ENCODE assay signal across 8 mouse cellular contexts in genomic region chr7:12927693-12928589, GRCm38 (mm10). TPM values are rescaled to one million over a fixed set of nuclear protein-coding genes. Genes with fewer than 3 reads are reported as not detected.
DNase-seq lines count a peak whose midpoint lies in the region; ATAC-seq and TF ChIP-seq lines count a peak whose summit lies in the region.

No protein-coding gene starts in this region.

- H3K4me1 ChIP-seq in liver, adult 2 months (ENCODE audit: control insufficient read depth, insufficient read depth, low read length), result peaks cover 19% of the 10 kb centered on the region
- H3K4me1 ChIP-seq in midbrain, postnatal 0 days (ENCODE audit: insufficient read depth, low read length), result peaks cover 7% of the 10 kb centered on the region; the same call in 1 of the 2 replicates

- H3K9ac ChIP-seq in liver, adult 2 months (ENCODE audit: low read depth, low read length), result peak overlapping the region; percentile 53
- H3K9ac ChIP-seq in midbrain, postnatal 0 days (replicated peaks; ENCODE audit: low read length, poor library complexity, severe bottlenecking), result peak overlapping the region; percentile 39; the same call in 1 of the 2 replicates

- no peaks in the 10 kb centered on the region for H3K79me2 ChIP-seq in liver, adult 2 months (ENCODE audit: control insufficient read depth, insufficient read depth, low read length)

- intact Hi-C loops in gastrocnemius, postnatal 14 days (cut with DNase I; ENCODE audit: low total_unique reads), result loop anchor here (10.0 kb wide), 1 partner anchor 47 kb away; the partner anchor contains the start of gene Zfp446

- H3K27ac ChIP-seq in liver, adult 2 months (replicated peaks; ENCODE audit: insufficient read depth, low read depth, low read length), result no peak overlapping the region
- H3K27ac ChIP-seq in midbrain, postnatal 0 days (ENCODE audit: low read depth, low read length), result no peak overlapping the region

- peaks cover 31% of the 10 kb centered on the region for H3K36me3 ChIP-seq in liver, adult 2 months (ENCODE audit: control insufficient read depth, insufficient read depth, low read length)
- H3K36me3 ChIP-seq in midbrain, postnatal 0 days (ENCODE audit: insufficient read depth, low read length), result peaks cover 37% of the 10 kb centered on the region

- peak overlapping the region; percentile 51 for H3K4me2 ChIP-seq in midbrain, postnatal 0 days (ENCODE audit: low read depth, low read length, poor library complexity, severe bottlenecking)

- no peak for TF ChIP-seq POLR2A in liver, adult 2 months (IDR thresholded peaks at IDR 0.05; ENCODE audit: extremely low read depth, insufficient read depth, low read length)

- WGBS in liver, adult 2 months, result 8% methylated on average over 65 of the region's 65 CpGs
- WGBS in midbrain, postnatal 0 days, result 6% methylated on average over 64 of the region's 65 CpGs

- peak; percentile 25 for ATAC-seq in midbrain, postnatal 0 days (ENCODE audit: low FRiP score)

- TF ChIP-seq CTCF in liver, adult 2 months (IDR thresholded peaks at IDR 0.05; ENCODE audit: low read depth, low read length), result no peak
- TF ChIP-seq CTCF in midbrain, postnatal 0 days (IDR thresholded peaks at IDR 0.05), result no peak

- peak overlapping the region; percentile 1; the same call in 1 of the 2 replicates for H3K4me3 ChIP-seq in liver, adult 2 months (ENCODE audit: insufficient read depth, low read depth, low read length)
- peak overlapping the region; percentile 25 for H3K4me3 ChIP-seq in midbrain, postnatal 0 days (ENCODE audit: low read depth, low read length)

- H3K27me3 ChIP-seq in liver, adult 2 months (ENCODE audit: control insufficient read depth, insufficient read depth, low read length), result no peaks in the 10 kb centered on the region
- H3K27me3 ChIP-seq in midbrain, postnatal 0 days (ENCODE audit: insufficient read depth, low read length), result 0 out of 2 replicates have a peak, but pooled peaks cover 6% of the 10 kb centered on the region

- DNase-seq in gastrocnemius, postnatal 14 days, result peak; percentile 39
- DNase-seq in gastrocnemius, adult 8-10 months (ENCODE audit: low spot score in 2 of 2), result no peak
- peak; percentile 42 for DNase-seq in ES-CJ7 (ENCODE audit: low read depth, low spot score)
- peak; percentile 36 for DNase-seq in embryo, embryonic 10.5 days (ENCODE audit: low spot score)
- DNase-seq in heart, postnatal 4 days, result peak; percentile 52
- no peak for DNase-seq in liver, adult 2 months (ENCODE audit: extremely low read depth, low read depth, low spot score)
- peak; percentile 34 for DNase-seq in midbrain, postnatal 0 days (ENCODE audit: low spot score)
- DNase-seq in B cell, adult 2 months, result no peak

- H3K9me3 ChIP-seq in midbrain, postnatal 0 days (ENCODE audit: low read length), result no peaks in the 10 kb centered on the region

RNA-seq across cellular contexts. Expression of gene Rnf225, which starts 0.7 kb away (rescaled TPM):
- total RNA-seq in gastrocnemius, postnatal 14 days (2021), result under 1 TPM; 0.25 to 0.27 TPM
- under 1 TPM; 0.19 to 0.51 (median 0.42) TPM for total RNA-seq in gastrocnemius, adult 8-10 months (2022)
- total RNA-seq in heart, postnatal 4 days (2021), result under 1 TPM; 0.38 to 0.67 TPM
- 0.09 and 0.47 TPM in 2 replicates for total RNA-seq in liver, adult 2 months (2014; rRNA removed)
- polyA plus RNA-seq in liver, adult 2 months (2012; rRNA removed), result 0.45 and 0.65 TPM in 2 replicates
- 1.9 and 2.7 TPM in 2 replicates for total RNA-seq in midbrain, postnatal 0 days (2014; rRNA removed)
- polyA plus RNA-seq in midbrain, postnatal 0 days (2015; fragmentation: Nextera tagmentation; extraction: Ambion mirVana), result 1.1 and 1.2 TPM in 2 replicates

RNA-seq across cellular contexts. Expression of gene Rps5, which starts 5.9 kb away (rescaled TPM):
- 100 to 1,000 TPM; 667 to 730 TPM for total RNA-seq in gastrocnemius, postnatal 14 days (2021)
- total RNA-seq in gastrocnemius, adult 8-10 months (2022), result 100 to 1,000 TPM; 635 to 741 (median 657) TPM
- total RNA-seq in heart, postnatal 4 days (2021), result 100 to 1,000 TPM; 857 to 895 TPM
- total RNA-seq in liver, adult 2 months (2014; rRNA removed), result 773 and 998 TPM in 2 replicates
- polyA plus RNA-seq in liver, adult 2 months (2012; rRNA removed), result 789 and 798 TPM in 2 replicates
- total RNA-seq in midbrain, postnatal 0 days (2014; rRNA removed), result 1,185 and 1,542 TPM in 2 replicates
- 583 and 614 TPM in 2 replicates for polyA plus RNA-seq in midbrain, postnatal 0 days (2015; fragmentation: Nextera tagmentation; extraction: Ambion mirVana)

RNA-seq across cellular contexts. Expression of gene Zscan22, which starts 30.3 kb away (rescaled TPM):
- total RNA-seq in gastrocnemius, postnatal 14 days (2021), result 1 to 10 TPM; 3.1 TPM
- total RNA-seq in gastrocnemius, adult 8-10 months (2022), result 1 to 10 TPM; 3.2 to 3.7 (median 3.4) TPM
- total RNA-seq in heart, postnatal 4 days (2021), result 1 to 10 TPM; 7.1 to 7.3 TPM
- total RNA-seq in liver, adult 2 months (2014; rRNA removed), result 1.2 and 1.5 TPM in 2 replicates
- polyA plus RNA-seq in liver, adult 2 months (2012; rRNA removed), result 5.7 and 6.6 TPM in 2 replicates
- 4.4 and 8.3 TPM in 2 replicates for total RNA-seq in midbrain, postnatal 0 days (2014; rRNA removed)
- 2.6 and 3.7 TPM in 2 replicates for polyA plus RNA-seq in midbrain, postnatal 0 days (2015; fragmentation: Nextera tagmentation; extraction: Ambion mirVana)

RNA-seq across cellular contexts. Expression of gene Zfp324, which starts 37.7 kb away (rescaled TPM):
- 1 to 10 TPM; 2.2 to 3.7 TPM for total RNA-seq in gastrocnemius, postnatal 14 days (2021)
- 1 to 10 TPM; 1.3 to 2.7 (median 1.6) TPM for total RNA-seq in gastrocnemius, adult 8-10 months (2022)
- 1 to 10 TPM; 4.9 to 5.4 TPM for total RNA-seq in heart, postnatal 4 days (2021)
- 3.9 and 4.1 TPM in 2 replicates for total RNA-seq in liver, adult 2 months (2014; rRNA removed)
- 3.4 and 5.2 TPM in 2 replicates for polyA plus RNA-seq in liver, adult 2 months (2012; rRNA removed)
- 31.7 and 35.4 TPM in 2 replicates for total RNA-seq in midbrain, postnatal 0 days (2014; rRNA removed)
- polyA plus RNA-seq in midbrain, postnatal 0 days (2015; fragmentation: Nextera tagmentation; extraction: Ambion mirVana), result 7.7 and 9.0 TPM in 2 replicates

RNA-seq across cellular contexts. Expression of gene Zfp128, which starts 47.0 kb away (rescaled TPM):
- total RNA-seq in gastrocnemius, postnatal 14 days (2021), result 1 to 10 TPM; 1.9 to 2.1 TPM
- total RNA-seq in gastrocnemius, adult 8-10 months (2022), result 1 to 10 TPM; 1.7 to 2.2 (median 2.1) TPM
- 1 to 10 TPM; 3.3 to 4.3 TPM for total RNA-seq in heart, postnatal 4 days (2021)
- total RNA-seq in liver, adult 2 months (2014; rRNA removed), result 1.7 and 2.1 TPM in 2 replicates
- polyA plus RNA-seq in liver, adult 2 months (2012; rRNA removed), result 0.46 and 0.58 TPM in 2 replicates
- 16.6 and 17.9 TPM in 2 replicates for total RNA-seq in midbrain, postnatal 0 days (2014; rRNA removed)
- polyA plus RNA-seq in midbrain, postnatal 0 days (2015; fragmentation: Nextera tagmentation; extraction: Ambion mirVana), result 2.0 and 3.0 TPM in 2 replicates

Comparison
In these comparisons a context has a peak if more than half of its experiments do, and no peak if none do; other contexts are left out.
1. DNase-seq: peak in gastrocnemius, postnatal 14 days (single experiment), ES-CJ7 (single experiment), embryo, embryonic 10.5 days (single experiment), heart, postnatal 4 days (single experiment) and midbrain, postnatal 0 days (single experiment); none in gastrocnemius, adult 8-10 months (0 of 2), liver, adult 2 months (single experiment) and B cell, adult 2 months (0 of 2).